8 mouse cellular contexts compared by ENCODE assay signal in genomic region chr6:31563235-31564181, GRCm38 (mm10). TPM values are rescaled to one million over a fixed set of nuclear protein-coding genes. Genes with fewer than 3 reads are reported as not detected.
A peak's percentile ranks its signal among the peaks of the same experiment; 100 is the strongest.
DNase-seq lines count a peak whose midpoint lies in the region; ATAC-seq and TF ChIP-seq lines count a peak whose summit lies in the region.

Gene Podxl, minus strand, starts transcription at chr6:31563981.

- H3K9ac ChIP-seq in heart, postnatal 0 days (replicated peaks; ENCODE audit: low read depth, low read length), result peak within 1 kb of the TSS; percentile 67
- H3K9ac ChIP-seq in liver, postnatal 0 days (replicated peaks), result peak within 1 kb of the TSS; percentile 65
- peak within 1 kb of the TSS; percentile 88 for H3K9ac ChIP-seq in neural tube, embryonic 14.5 days (replicated peaks; ENCODE audit: low read depth, low read length)

- no peaks in the 10 kb centered on the region for H3K36me3 ChIP-seq in forebrain, embryonic 10.5 days (replicated peaks)
- H3K36me3 ChIP-seq in heart, postnatal 0 days (replicated peaks; ENCODE audit: control insufficient read depth, insufficient read depth, low read length), result no peaks in the 10 kb centered on the region
- no peaks in the 10 kb centered on the region for H3K36me3 ChIP-seq in liver, postnatal 0 days (replicated peaks; ENCODE audit: insufficient read depth, low read length)
- H3K36me3 ChIP-seq in neural tube, embryonic 14.5 days (ENCODE audit: control insufficient read depth, insufficient read depth, low read length), result no peaks in the 10 kb centered on the region
- no peaks in the 10 kb centered on the region for H3K36me3 ChIP-seq in testis, adult 2 months (ENCODE audit: control insufficient read depth, insufficient read depth, low read length)

- peaks cover 72% of the 10 kb centered on the region for H3K4me1 ChIP-seq in forebrain, embryonic 10.5 days
- H3K4me1 ChIP-seq in heart, postnatal 0 days (ENCODE audit: control insufficient read depth, insufficient read depth), result no peaks in the 10 kb centered on the region; the same call in 1 of the 2 replicates
- H3K4me1 ChIP-seq in liver, postnatal 0 days (ENCODE audit: insufficient read depth), result peaks cover 28% of the 10 kb centered on the region
- peaks cover 19% of the 10 kb centered on the region for H3K4me1 ChIP-seq in neural tube, embryonic 14.5 days (ENCODE audit: control insufficient read depth, insufficient read depth, low read length)
- H3K4me1 ChIP-seq in testis, adult 2 months (ENCODE audit: control insufficient read depth, insufficient read depth, low read length), result peaks cover 18% of the 10 kb centered on the region

- TF ChIP-seq EP300 in heart, postnatal 0 days (IDR thresholded peaks at IDR 0.05; ENCODE audit: low read depth), result 0 out of 2 replicates have a peak, but pooled peaks have one; percentile 50
- no peak for TF ChIP-seq EP300 in liver, postnatal 0 days (IDR thresholded peaks at IDR 0.05; ENCODE audit: low read depth)

- peak within 1 kb of the TSS; percentile 94 for H3K4me2 ChIP-seq in heart, postnatal 0 days (ENCODE audit: low read depth, low read length)
- peak within 1 kb of the TSS; percentile 98 for H3K4me2 ChIP-seq in liver, postnatal 0 days (ENCODE audit: low read depth, low read length)
- H3K4me2 ChIP-seq in neural tube, embryonic 14.5 days (ENCODE audit: low read depth, low read length), result peak within 1 kb of the TSS; percentile 92

- ATAC-seq in heart, postnatal 0 days (ENCODE audit: insufficient read depth, low read depth), result peak; percentile 84
- ATAC-seq in liver, postnatal 0 days, result peak; percentile 82
- ATAC-seq in neural tube, embryonic 14.5 days (ENCODE audit: low read depth), result peak; percentile 85

- DNase-seq in B cell, adult 2 months, result peak; percentile 39 to 41
- DNase-seq in adrenal gland, postnatal 36 days, result peak; percentile 90 to 92
- DNase-seq in forebrain, embryonic 10.5 days (ENCODE audit: extremely low spot score, low spot score), result peak; percentile 88
- DNase-seq in heart, postnatal 0 days (ENCODE audit: low spot score), result peak; percentile 61
- DNase-seq in kidney, postnatal 25 days, result peak; percentile 84 to 93
- DNase-seq in liver, postnatal 0 days, result peak; percentile 79

- peaks cover 83% of the 10 kb centered on the region for H3K27me3 ChIP-seq in forebrain, embryonic 10.5 days (ENCODE audit: poor library complexity, severe bottlenecking)
- H3K27me3 ChIP-seq in heart, postnatal 0 days (ENCODE audit: control insufficient read depth, insufficient read depth, low read length), result peaks cover 8% of the 10 kb centered on the region
- peaks cover 54% of the 10 kb centered on the region for H3K27me3 ChIP-seq in liver, postnatal 0 days (ENCODE audit: insufficient read depth, low read length)
- no peaks in the 10 kb centered on the region for H3K27me3 ChIP-seq in neural tube, embryonic 14.5 days (ENCODE audit: control insufficient read depth, insufficient read depth, low read length)
- H3K27me3 ChIP-seq in testis, adult 2 months (ENCODE audit: control insufficient read depth, insufficient read depth, low read length), result no peaks in the 10 kb centered on the region; the same call in 1 of the 2 replicates

- WGBS in forebrain, embryonic 10.5 days, result under 1% methylated on average over 85 of the region's 91 CpGs
- WGBS in heart, postnatal 0 days, result under 1% methylated on average over 71 of the region's 91 CpGs
- 1% methylated on average over 44 of the region's 91 CpGs for WGBS in liver, postnatal 0 days (ENCODE audit: insufficient replicate concordance)
- WGBS in neural tube, embryonic 14.5 days, result under 1% methylated on average over 56 of the region's 91 CpGs

- H3K27ac ChIP-seq in forebrain, embryonic 10.5 days, result peak within 1 kb of the TSS; percentile 91
- peak within 1 kb of the TSS; percentile 66 for H3K27ac ChIP-seq in heart, postnatal 0 days (ENCODE audit: low read depth)
- no peak within 1 kb of the TSS for H3K27ac ChIP-seq in liver, postnatal 0 days (ENCODE audit: low read depth)
- H3K27ac ChIP-seq in neural tube, embryonic 14.5 days (ENCODE audit: low read depth, low read length), result peak within 1 kb of the TSS; percentile 23; the same call in 1 of the 2 replicates
- no peak within 1 kb of the TSS for H3K27ac ChIP-seq in testis, adult 2 months (ENCODE audit: control insufficient read depth, insufficient read depth, low read depth, low read length)

- TF ChIP-seq CTCF in heart, postnatal 0 days (IDR thresholded peaks at IDR 0.05; ENCODE audit: low read depth), result no peak
- no peak for TF ChIP-seq CTCF in liver, postnatal 0 days (IDR thresholded peaks at IDR 0.05; ENCODE audit: low read depth)
- no peak for TF ChIP-seq CTCF in testis, adult 2 months (IDR thresholded peaks at IDR 0.05; ENCODE audit: control insufficient read depth, insufficient read depth, insufficient replicate concordance, low read depth, low read length)

- no peaks in the 10 kb centered on the region for H3K9me3 ChIP-seq in forebrain, embryonic 10.5 days
- no peaks in the 10 kb centered on the region for H3K9me3 ChIP-seq in heart, postnatal 0 days (replicated peaks; ENCODE audit: control insufficient read depth, low read length)
- no peaks in the 10 kb centered on the region for H3K9me3 ChIP-seq in liver, postnatal 0 days (ENCODE audit: low read length)
- H3K9me3 ChIP-seq in neural tube, embryonic 14.5 days (ENCODE audit: control insufficient read depth, low read length), result no peaks in the 10 kb centered on the region

- peak within 1 kb of the TSS; percentile 77 for H3K4me3 ChIP-seq in forebrain, embryonic 10.5 days
- H3K4me3 ChIP-seq in heart, postnatal 0 days (ENCODE audit: low read depth, low read length), result peak within 1 kb of the TSS; percentile 63
- H3K4me3 ChIP-seq in liver, postnatal 0 days (ENCODE audit: low read depth, low read length), result peak within 1 kb of the TSS; percentile 76
- H3K4me3 ChIP-seq in neural tube, embryonic 14.5 days (ENCODE audit: low read depth, low read length), result peak within 1 kb of the TSS; percentile 76
- H3K4me3 ChIP-seq in testis, adult 2 months (ENCODE audit: control insufficient read depth, low read depth, low read length), result peak within 1 kb of the TSS; percentile 75

- TF ChIP-seq POLR2A in testis, adult 2 months (IDR thresholded peaks at IDR 0.05; ENCODE audit: control insufficient read depth, low read depth, low read length), result no peak

RNA-seq across cellular contexts. Expression of gene Podxl, which starts in this region (rescaled TPM):
- total RNA-seq in adrenal gland, postnatal 36 days (2021), result 10 to 100 TPM; 39.4 to 59.5 TPM
- 17.2 and 20.6 TPM in 2 replicates for polyA plus RNA-seq in forebrain, embryonic 10.5 days (2016; fragmentation: Nextera tagmentation; extraction: Ambion mirVana)
- 44.0 and 83.1 TPM in 2 replicates for total RNA-seq in heart, postnatal 0 days (2014; rRNA removed; ENCODE audit: low replicate concordance)
- 14.9 and 17.6 TPM in 2 replicates for polyA plus RNA-seq in heart, postnatal 0 days (2015; fragmentation: Nextera tagmentation; extraction: Ambion mirVana)
- 1.5 and 2.8 TPM in 2 replicates for polyA plus RNA-seq in liver, postnatal 0 days (2015; fragmentation: Nextera tagmentation; extraction: Ambion mirVana)
- polyA plus RNA-seq in neural tube, embryonic 14.5 days (2014; fragmentation: Nextera tagmentation; extraction: Ambion mirVana), result 7.1 and 9.0 TPM in 2 replicates
- polyA plus RNA-seq in testis, adult 2 months (2012; rRNA removed), result 2.1 and 2.2 TPM in 2 replicates

Comparison
In these comparisons a context has a peak if more than half of its experiments do, and no peak if none do; other contexts are left out.
1. DNase-seq: peak in every context shown above with its lines; median percentile 91 in adrenal gland, postnatal 36 days; 88 in kidney, postnatal 25 days; 88 in forebrain, embryonic 10.5 days; 79 in liver, postnatal 0 days; 61 in heart, postnatal 0 days; 40 in B cell, adult 2 months.
2. H3K27ac ChIP-seq: peak in forebrain, embryonic 10.5 days (single experiment), heart, postnatal 0 days (single experiment) and neural tube, embryonic 14.5 days (single experiment); none in liver, postnatal 0 days (single experiment) and testis, adult 2 months (single experiment).
3. Peak in every context shown above with its lines, with median percentiles within 50 percentile points of each other: H3K4me3 ChIP-seq, ATAC-seq, H3K4me2 ChIP-seq and H3K9ac ChIP-seq.